Mouse (Mus musculus): ENCODE results near the gene Ppp2r5c. TPM values are rescaled to one million over a fixed set of nuclear protein-coding genes. Genes with fewer than 3 reads are reported as not detected.

Gene Ppp2r5c
- polyA plus RNA-seq, 1 experiment from 2014 or later: 140 TPM

GRCm38 (mm10) chr12:110533832-110534231 lies 86.9 kb downstream of the Ppp2r5c start:
- ATAC-seq (ENCODE audit: low read depth): no peak
- H3K27ac ChIP-seq (replicated peaks): no peak overlapping the region
- H3K36me3 ChIP-seq: 0 out of 2 replicates have a peak, but pooled peaks cover 3% of the 10 kb centered on the region
- H3K4me2 ChIP-seq: no peak overlapping the region
- H3K4me3 ChIP-seq: no peak overlapping the region
- no peaks in the 10 kb centered on the region for H3K9me3 ChIP-seq
- no peak overlapping the region for H3K9ac ChIP-seq
- no peaks in the 10 kb centered on the region for H3K27me3 ChIP-seq
- peaks cover 10% of the 10 kb centered on the region for H3K4me1 ChIP-seq (replicated peaks)
- 91% methylated on average over 3 of the region's 3 CpGs for WGBS

GRCm38 (mm10) chr12:110535361-110535760 lies 88.4 kb downstream of the Ppp2r5c start:
- peaks cover 10% of the 10 kb centered on the region for H3K4me1 ChIP-seq (replicated peaks)
- H3K27ac ChIP-seq (replicated peaks): no peak overlapping the region
- H3K36me3 ChIP-seq: no peaks in the 10 kb centered on the region
- no peak overlapping the region for H3K9ac ChIP-seq
- 96% methylated on average over 5 of the region's 5 CpGs for WGBS
- no peak for ATAC-seq (ENCODE audit: low read depth)
- H3K4me3 ChIP-seq: no peak overlapping the region
- H3K9me3 ChIP-seq: no peaks in the 10 kb centered on the region
- H3K4me2 ChIP-seq: no peak overlapping the region
- no peaks in the 10 kb centered on the region for H3K27me3 ChIP-seq

GRCm38 (mm10) chr12:110537751-110538150 lies 90.8 kb downstream of the Ppp2r5c start:
- Histone ChIP-seq H3K4me1 (replicated peaks) (peaks cover 16% of the 10 kb centered on the region), H3K9me3 (no peaks in the 10 kb centered on the region), H3K36me3 (no peaks in the 10 kb centered on the region), H3K27me3 (no peaks in the 10 kb centered on the region), H3K27ac (replicated peaks) (peak overlapping the region; percentile 28; the same call in 1 of the 2 replicates), H3K4me2 (no peak overlapping the region), H3K9ac (no peak overlapping the region), H3K4me3 (no peak overlapping the region)
- WGBS: 51% methylated on average over 8 of the region's 8 CpGs
- peak; percentile 63; the same call in 1 of the 2 replicates for ATAC-seq (ENCODE audit: low read depth)

GRCm38 (mm10) chr12:110539346-110539745 lies 92.4 kb downstream of the Ppp2r5c start:
- no peaks in the 10 kb centered on the region for H3K9me3 ChIP-seq
- H3K4me1 ChIP-seq (replicated peaks): peaks cover 16% of the 10 kb centered on the region
- H3K4me2 ChIP-seq: no peak overlapping the region
- 91% methylated on average over 10 of the region's 10 CpGs for WGBS
- no peaks in the 10 kb centered on the region for H3K27me3 ChIP-seq
- 0 out of 2 replicates have a peak, but pooled peaks cover under 1% of the 10 kb centered on the region for H3K36me3 ChIP-seq
- H3K27ac ChIP-seq (replicated peaks): no peak overlapping the region
- H3K4me3 ChIP-seq: no peak overlapping the region
- H3K9ac ChIP-seq: no peak overlapping the region
- no peak for ATAC-seq (ENCODE audit: low read depth)

- Histone ChIP-seq H3K4me1 (replicated peaks) (peaks cover 16% of the 10 kb centered on the region), H3K9ac (no peak overlapping the region), H3K27ac (replicated peaks) (no peak overlapping the region), H3K9me3 (no peaks in the 10 kb centered on the region), H3K4me3 (no peak overlapping the region), H3K4me2 (no peak overlapping the region), H3K27me3 (no peaks in the 10 kb centered on the region), H3K36me3 (0 out of 2 replicates have a peak, but pooled peaks cover 3% of the 10 kb centered on the region)
- WGBS: 84% methylated on average over 9 of the region's 9 CpGs
- no peak for ATAC-seq (ENCODE audit: low read depth)
These were observed 92.9 kb downstream of the Ppp2r5c start for GRCm38 (mm10) chr12:110539798-110540197.

GRCm38 (mm10) chr12:110540273-110540672 lies 93.4 kb downstream of the Ppp2r5c start:
- 90% methylated on average over 8 of the region's 8 CpGs for WGBS
- 0 out of 2 replicates have a peak, but pooled peaks cover 3% of the 10 kb centered on the region for H3K36me3 ChIP-seq
- ATAC-seq (ENCODE audit: low read depth): no peak
- no peak overlapping the region for H3K4me3 ChIP-seq
- no peak overlapping the region for H3K4me2 ChIP-seq
- H3K9me3 ChIP-seq: no peaks in the 10 kb centered on the region
- no peaks in the 10 kb centered on the region for H3K27me3 ChIP-seq
- no peak overlapping the region for H3K9ac ChIP-seq
- peaks cover 16% of the 10 kb centered on the region for H3K4me1 ChIP-seq (replicated peaks)
- no peak overlapping the region for H3K27ac ChIP-seq (replicated peaks)

- ATAC-seq (ENCODE audit: low read depth): no peak
- WGBS: 78% methylated on average over 8 of the region's 8 CpGs
- H3K36me3 ChIP-seq: peaks cover 9% of the 10 kb centered on the region
- peaks cover 16% of the 10 kb centered on the region for H3K4me1 ChIP-seq (replicated peaks)
- no peak overlapping the region for H3K4me2 ChIP-seq
- H3K27ac ChIP-seq (replicated peaks): no peak overlapping the region
- no peak overlapping the region for H3K9ac ChIP-seq
- no peaks in the 10 kb centered on the region for H3K27me3 ChIP-seq
- no peaks in the 10 kb centered on the region for H3K9me3 ChIP-seq
- no peak overlapping the region for H3K4me3 ChIP-seq
These were observed 94.1 kb downstream of the Ppp2r5c start for GRCm38 (mm10) chr12:110541001-110541400.

- Histone ChIP-seq H3K9ac (no peak overlapping the region), H3K4me2 (no peak overlapping the region), H3K4me3 (no peak overlapping the region), H3K27ac (replicated peaks) (no peak overlapping the region), H3K36me3 (peaks cover 14% of the 10 kb centered on the region), H3K27me3 (no peaks in the 10 kb centered on the region), H3K4me1 (replicated peaks) (peaks cover 16% of the 10 kb centered on the region), H3K9me3 (no peaks in the 10 kb centered on the region)
- ATAC-seq (ENCODE audit: low read depth): no peak
- WGBS: 75% methylated on average over 5 of the region's 5 CpGs
These were observed 94.6 kb downstream of the Ppp2r5c start for GRCm38 (mm10) chr12:110541528-110541927.

GRCm38 (mm10) chr12:110545040-110545701 lies 98.3 kb downstream of the Ppp2r5c start:
- Histone ChIP-seq H3K4me3 (no peak overlapping the region), H3K4me1 (replicated peaks) (peaks cover 6% of the 10 kb centered on the region; the same call in 1 of the 2 replicates), H3K9me3 (no peaks in the 10 kb centered on the region), H3K27me3 (no peaks in the 10 kb centered on the region), H3K36me3 (peaks cover 43% of the 10 kb centered on the region), H3K9ac (no peak overlapping the region), H3K27ac (replicated peaks) (no peak overlapping the region), H3K4me2 (no peak overlapping the region)
- no peak for ATAC-seq (ENCODE audit: low read depth)
- 87% methylated on average over 4 of the region's 4 CpGs for WGBS

- Histone ChIP-seq H3K9me3 (no peaks in the 10 kb centered on the region), H3K4me1 (replicated peaks) (no peaks in the 10 kb centered on the region), H3K36me3 (peaks cover 64% of the 10 kb centered on the region), H3K9ac (no peak overlapping the region), H3K4me3 (no peak overlapping the region), H3K4me2 (no peak overlapping the region), H3K27me3 (no peaks in the 10 kb centered on the region), H3K27ac (replicated peaks) (no peak overlapping the region)
- ATAC-seq (ENCODE audit: low read depth): no peak
- 89% methylated on average over 12 of the region's 12 CpGs for WGBS
These were observed 100.7 kb downstream of the Ppp2r5c start for GRCm38 (mm10) chr12:110547573-110547972.

- Histone ChIP-seq H3K27me3 (no peaks in the 10 kb centered on the region), H3K4me1 (replicated peaks) (no peaks in the 10 kb centered on the region), H3K9ac (no peak overlapping the region), H3K27ac (replicated peaks) (no peak overlapping the region), H3K36me3 (peaks cover 82% of the 10 kb centered on the region), H3K4me3 (no peak overlapping the region), H3K9me3 (no peaks in the 10 kb centered on the region), H3K4me2 (no peak overlapping the region)
- 84% methylated on average over 7 of the region's 7 CpGs for WGBS
- no peak for ATAC-seq (ENCODE audit: low read depth)
These were observed 102.7 kb downstream of the Ppp2r5c start for GRCm38 (mm10) chr12:110549437-110550112.

GRCm38 (mm10) chr12:110550364-110550763 lies 103.4 kb downstream of the Ppp2r5c start:
- no peak for ATAC-seq (ENCODE audit: low read depth)
- H3K9ac ChIP-seq: no peak overlapping the region
- H3K36me3 ChIP-seq: peaks cover 89% of the 10 kb centered on the region

More at GRCm38 (mm10) chr12:110550364-110550763, 103.4 kb downstream of the Ppp2r5c start:
- Histone ChIP-seq H3K4me2 (no peak overlapping the region), H3K9me3 (no peaks in the 10 kb centered on the region), H3K4me1 (replicated peaks) (no peaks in the 10 kb centered on the region), H3K4me3 (no peak overlapping the region), H3K27ac (replicated peaks) (no peak overlapping the region), H3K27me3 (no peaks in the 10 kb centered on the region)
- WGBS: 95% methylated on average over 15 of the region's 15 CpGs
